Mouse (Mus musculus) midbrain, embryonic 13.5 days (tissue): ENCODE measurements around the gene Lrrc23. TPM values are rescaled to one million over a fixed set of nuclear protein-coding genes. Genes with fewer than 3 reads are reported as not detected.

Source experiments
- ATAC-seq: fragments of 200-750 bp; cut with Nextera tagmentation; 2 replicates; pipeline ENCODE4 v1.8.0; 2017; ENCODE audit warnings: mild to moderate bottlenecking, moderate TSS enrichment, moderate library complexity
- H3K27ac ChIP-seq: fragments of 300-500 bp; sonication (generic); 2 replicates; pipeline ENCODE4 v1.5.1; 2015; ENCODE audit warnings: inconsistent platforms, mild to moderate bottlenecking, moderate library complexity
- H3K27me3 ChIP-seq: fragments of 300-500 bp; sonication (generic); 2 replicates; pipeline ENCODE4 v1.6.1; 2015; ENCODE audit warnings: mild to moderate bottlenecking, inconsistent platforms
- H3K36me3 ChIP-seq: fragments of 300-500 bp; sonication (generic); 2 replicates; pipeline ENCODE4 v1.6.1; 2015; ENCODE audit warnings: mild to moderate bottlenecking, inconsistent platforms
- H3K4me1 ChIP-seq: fragments of 300-500 bp; sonication (generic); replicated peaks from 2 replicates; pipeline ENCODE4 v1.6.1; 2015; ENCODE audit warnings: inconsistent platforms
- H3K4me2 ChIP-seq: fragments of 300-500 bp; sonication (generic); replicated peaks from 2 replicates; pipeline ENCODE4 v1.6.1; 2015; ENCODE audit warnings: moderate library complexity, mild to moderate bottlenecking, inconsistent platforms
- H3K4me3 ChIP-seq: fragments of 300-500 bp; sonication (generic); replicated peaks from 2 replicates; pipeline ENCODE4 v1.5.1; 2015; ENCODE audit warnings: mild to moderate bottlenecking, inconsistent platforms
- H3K9ac ChIP-seq: fragments of 300-500 bp; sonication (generic); replicated peaks from 2 replicates; pipeline ENCODE4 v1.6.1; 2015; ENCODE audit warnings: mild to moderate bottlenecking, inconsistent platforms
- H3K9me3 ChIP-seq: fragments of 300-500 bp; sonication (generic); 2 replicates; pipeline ENCODE4 v1.6.1; 2016; ENCODE audit warnings: mild to moderate bottlenecking, inconsistent platforms
- WGBS: fragments of 180-500 bp; shearing (Covaris S2); methylation state at CpG from one replicate; pipeline ENCODE4 v1.1.7; 2015; 5-methylcytosine and 5-hydroxymethylcytosine counted together
- polyA plus RNA-seq: library from polyadenylated mRNA; unstranded; fragments of >200 nt; fragmentation: Nextera tagmentation; extraction: Ambion mirVana; gene quantifications from 2 replicates; pipeline ENCODE4 v1.2.1, GENCODE M21; 2015

Lrrc23 gene
- polyA plus RNA-seq, 1 experiment from 2014 or later = 4.3 TPM

DNA sequence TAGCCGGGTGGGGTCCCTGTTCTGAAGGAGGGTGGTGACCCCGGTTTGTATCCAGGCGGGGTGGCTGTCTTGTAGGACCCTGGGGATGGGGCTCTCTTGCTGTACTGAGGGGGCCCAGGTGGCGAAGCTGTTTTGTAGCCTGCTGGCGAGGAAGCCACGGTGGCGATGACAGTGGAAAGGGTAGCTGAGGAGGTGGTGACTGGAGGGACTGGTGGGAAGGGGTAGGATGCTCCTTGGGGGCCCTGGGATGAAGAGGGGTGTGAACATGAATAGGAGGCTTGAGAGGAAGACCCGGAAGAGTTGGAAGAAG, 33.3 kb downstream of the Lrrc23 start:
- WGBS = 12% methylated on average over 8 of the region's 8 CpGs
- H3K27me3 ChIP-seq = no peaks in the 10 kb centered on the region
- H3K9ac ChIP-seq = peak overlapping the region; percentile 80
- H3K4me1 ChIP-seq = peaks cover 29% of the 10 kb centered on the region
- H3K4me3 ChIP-seq = peak overlapping the region; percentile 50
- H3K9me3 ChIP-seq = no peaks in the 10 kb centered on the region
- peak overlapping the region; percentile 93 for H3K27ac ChIP-seq
- H3K4me2 ChIP-seq = peak overlapping the region; percentile 97
- ATAC-seq = peak; percentile 18; the same call in 1 of the 2 replicates
- H3K36me3 ChIP-seq = peaks cover 59% of the 10 kb centered on the region

DNA sequence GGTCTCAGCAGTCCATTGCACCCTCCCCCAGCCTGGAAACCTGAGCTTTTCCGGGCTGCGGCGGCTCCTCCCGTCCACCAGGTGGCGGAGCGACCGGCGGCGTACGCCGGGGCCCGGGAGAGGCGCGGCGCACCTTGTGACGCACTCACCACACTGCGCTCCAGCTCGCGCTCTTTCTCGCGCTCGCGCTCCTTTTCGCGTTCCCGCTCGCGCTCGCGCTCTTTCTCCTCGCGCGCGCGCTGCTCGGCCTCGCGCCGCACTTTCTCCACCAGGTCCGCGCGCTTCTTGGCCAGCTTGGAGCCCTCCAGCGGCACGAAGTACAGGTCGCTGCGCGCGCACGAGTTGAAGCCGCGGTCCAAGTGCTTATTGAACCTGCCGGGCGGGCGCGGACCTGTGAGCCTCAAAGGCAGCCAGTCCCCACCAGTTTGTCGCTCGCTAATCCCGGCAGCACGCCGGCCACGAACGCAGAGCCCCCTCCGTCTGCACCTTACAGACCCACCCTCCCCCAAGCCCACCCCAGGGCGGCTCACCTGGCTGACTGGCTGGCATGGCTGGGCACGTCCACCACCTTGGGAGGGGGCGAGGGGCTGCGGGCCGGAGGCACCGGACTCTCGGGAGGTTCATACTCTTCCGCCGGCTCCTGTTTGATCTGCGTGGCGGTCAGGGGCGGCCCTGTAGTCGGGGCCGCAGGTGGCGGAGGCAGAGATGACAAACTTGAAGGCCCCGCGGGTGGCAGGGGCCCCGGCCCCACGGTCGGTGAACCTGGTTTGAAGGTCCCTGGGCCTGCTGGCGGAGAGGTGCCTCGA, 33.8 kb downstream of the Lrrc23 start:
- peak overlapping the region; percentile 50 for H3K4me3 ChIP-seq
- H3K36me3 ChIP-seq = peaks cover 59% of the 10 kb centered on the region

GRCm38 (mm10) chr6:124744755-124745321, 34.7 kb downstream of the Lrrc23 start:
- Histone ChIP-seq H3K27ac (peak overlapping the region; percentile 93), H3K9me3 (no peaks in the 10 kb centered on the region), H3K4me1 (peaks cover 33% of the 10 kb centered on the region), H3K4me3 (peak overlapping the region; percentile 50), H3K36me3 (peaks cover 59% of the 10 kb centered on the region), H3K27me3 (no peaks in the 10 kb centered on the region), H3K4me2 (peak overlapping the region; percentile 97), H3K9ac (peak overlapping the region; percentile 80)
- no peak; the same call in 1 of the 2 replicates for ATAC-seq
- WGBS = 73% methylated on average over 26 of the region's 26 CpGs

More for the DNA sequence above, 33.8 kb downstream of the Lrrc23 start:
- peaks cover 29% of the 10 kb centered on the region for H3K4me1 ChIP-seq
- under 1% methylated on average over 85 of the region's 85 CpGs for WGBS
- peak overlapping the region; percentile 80 for H3K9ac ChIP-seq
- peak overlapping the region; percentile 93 for H3K27ac ChIP-seq
- peak; percentile 83 for ATAC-seq
- no peaks in the 10 kb centered on the region for H3K27me3 ChIP-seq
- peak overlapping the region; percentile 97 for H3K4me2 ChIP-seq
- H3K9me3 ChIP-seq = no peaks in the 10 kb centered on the region

DNA sequence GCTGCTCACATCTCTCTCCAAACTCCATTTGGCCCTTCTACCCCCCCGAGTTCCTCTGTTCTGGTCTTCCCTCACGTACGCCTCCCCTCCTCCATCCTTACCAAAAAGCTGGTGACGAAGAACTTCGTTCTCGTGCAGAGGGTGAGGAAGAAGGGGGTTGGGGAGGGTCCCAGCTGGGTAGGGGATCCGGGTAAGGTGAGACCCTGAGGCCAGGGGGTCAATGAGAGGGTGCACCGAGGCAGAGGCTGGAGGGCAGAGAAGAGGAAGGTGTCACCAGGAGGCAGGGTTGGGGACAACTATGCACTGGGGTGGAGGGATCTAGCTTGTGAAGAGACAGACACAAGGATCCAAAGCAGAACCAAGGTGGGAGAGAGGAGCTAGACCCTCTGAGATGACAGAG, 35.9 kb downstream of the Lrrc23 start:
- ATAC-seq = no peak
- Histone ChIP-seq H3K27me3 (no peaks in the 10 kb centered on the region), H3K27ac (no peak overlapping the region), H3K4me1 (peaks cover 45% of the 10 kb centered on the region), H3K36me3 (peaks cover 54% of the 10 kb centered on the region), H3K4me3 (no peak overlapping the region), H3K9me3 (no peaks in the 10 kb centered on the region), H3K9ac (no peak overlapping the region), H3K4me2 (no peak overlapping the region)
- WGBS = 93% methylated on average over 8 of the region's 8 CpGs

DNA sequence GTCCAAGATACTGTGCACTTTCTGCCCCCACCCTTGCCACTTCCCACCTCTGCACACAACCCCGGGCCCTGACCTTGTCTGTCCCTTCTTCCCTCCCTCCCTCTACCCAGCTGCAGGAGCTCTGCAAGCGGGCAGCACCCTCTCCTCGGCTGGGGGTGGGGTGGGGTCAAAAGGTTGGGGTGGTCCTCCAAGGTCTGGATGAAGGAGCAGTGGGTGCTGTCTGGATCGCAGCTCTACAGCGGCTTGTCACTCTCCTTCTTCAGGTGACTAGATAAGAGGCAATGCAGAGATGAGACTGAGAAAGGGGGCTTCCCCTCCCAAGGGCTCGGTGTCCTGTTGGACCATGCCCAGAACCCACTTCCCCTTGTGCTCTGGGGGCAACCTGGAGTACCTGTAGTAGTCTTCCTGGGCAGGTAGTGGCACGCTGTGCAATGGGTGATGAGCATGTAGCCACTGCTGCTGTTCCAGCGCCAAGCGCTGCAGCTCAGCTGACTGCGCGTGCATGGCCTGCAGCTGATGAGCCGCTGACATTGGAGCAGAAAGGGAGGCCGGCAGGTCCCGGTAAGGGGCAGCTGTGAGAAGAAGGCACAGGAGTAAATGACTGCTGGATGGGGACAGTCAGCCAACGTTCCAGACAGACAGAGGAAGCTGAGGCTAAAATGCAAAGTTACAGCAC, 36.5 kb downstream of the Lrrc23 start:
- 93% methylated on average over 15 of the region's 15 CpGs for WGBS
- Histone ChIP-seq H3K9ac (peak overlapping the region; percentile 33; the same call in 1 of the 2 replicates), H3K4me1 (peaks cover 51% of the 10 kb centered on the region)

GRCm38 (mm10) chr6:124741842-124742241, 37.7 kb downstream of the Lrrc23 start:
- no peak for ATAC-seq
- no peaks in the 10 kb centered on the region for H3K27me3 ChIP-seq
- 70% methylated on average over 3 of the region's 3 CpGs for WGBS
- H3K4me2 ChIP-seq = peak overlapping the region; percentile 78
- H3K9me3 ChIP-seq = no peaks in the 10 kb centered on the region
- peak overlapping the region; percentile 100 for H3K27ac ChIP-seq
- H3K4me1 ChIP-seq = peaks cover 47% of the 10 kb centered on the region
- H3K4me3 ChIP-seq = peak overlapping the region; percentile 67
- peak overlapping the region; percentile 97 for H3K9ac ChIP-seq
- H3K36me3 ChIP-seq = peaks cover 36% of the 10 kb centered on the region

More for the DNA sequence above, 36.5 kb downstream of the Lrrc23 start:
- H3K4me3 ChIP-seq = no peak overlapping the region
- H3K9me3 ChIP-seq = no peaks in the 10 kb centered on the region
- no peak overlapping the region for H3K4me2 ChIP-seq
- no peaks in the 10 kb centered on the region for H3K27me3 ChIP-seq
- no peak overlapping the region for H3K27ac ChIP-seq
- no peak for ATAC-seq
- peaks cover 47% of the 10 kb centered on the region for H3K36me3 ChIP-seq

- WGBS = under 1% methylated on average over 41 of the region's 41 CpGs
- H3K9me3 ChIP-seq = no peaks in the 10 kb centered on the region
- peak within 1 kb of the TSS; percentile 67 for H3K4me3 ChIP-seq
- H3K9ac ChIP-seq = peak within 1 kb of the TSS; percentile 97
- H3K27me3 ChIP-seq = no peaks in the 10 kb centered on the region
- H3K36me3 ChIP-seq = peaks cover 32% of the 10 kb centered on the region
- H3K27ac ChIP-seq = peak within 1 kb of the TSS; percentile 100
- ATAC-seq = peak; percentile 79
- H3K4me1 ChIP-seq = peaks cover 40% of the 10 kb centered on the region
- peak within 1 kb of the TSS; percentile 78 for H3K4me2 ChIP-seq
Measured at GRCm38 (mm10) chr6:124740888-124741761, 38.4 kb downstream of the Lrrc23 start, which contains the start of gene Grcc10. Grcc10 (minus strand) TSS chr6:124741374.

GRCm38 (mm10) chr6:124740211-124740887, 39.2 kb downstream of the Lrrc23 start:
- Histone ChIP-seq H3K4me2 (peak overlapping the region; percentile 78), H3K9me3 (no peaks in the 10 kb centered on the region), H3K27ac (peak overlapping the region; percentile 100), H3K9ac (peak overlapping the region; percentile 97), H3K4me1 (peaks cover 35% of the 10 kb centered on the region), H3K36me3 (peaks cover 32% of the 10 kb centered on the region), H3K27me3 (no peaks in the 10 kb centered on the region), H3K4me3 (peak overlapping the region; percentile 67)
- peak; percentile 38 for ATAC-seq
- under 1% methylated on average over 29 of the region's 29 CpGs for WGBS

DNA sequence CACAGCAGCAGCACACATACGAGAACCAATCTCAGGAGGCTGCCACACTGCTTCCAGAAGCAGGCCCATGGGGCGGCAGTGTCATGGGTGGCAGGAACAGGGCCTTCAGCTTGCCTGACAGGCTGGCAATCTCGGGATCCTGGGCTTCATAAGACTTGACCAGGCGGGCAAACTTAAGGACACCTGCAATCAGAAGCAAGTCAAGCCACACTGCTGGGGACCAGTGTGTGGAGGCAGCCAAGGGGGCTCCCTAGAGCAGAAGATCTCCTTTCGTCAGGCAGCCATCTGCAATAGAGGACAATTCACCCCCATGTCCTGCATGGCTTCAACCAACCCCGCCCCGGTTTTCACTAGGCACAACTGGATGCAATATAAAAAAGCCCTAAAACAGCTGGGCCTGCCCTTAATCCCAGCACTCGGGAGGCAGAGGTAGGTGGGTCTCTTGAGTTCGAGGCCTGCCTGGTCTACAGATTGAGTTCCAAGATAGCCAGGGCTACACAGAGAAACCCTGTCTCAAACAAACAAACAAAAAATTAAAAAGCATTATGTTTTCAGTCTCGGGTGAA, 40.2 kb downstream of the Lrrc23 start:
- Histone ChIP-seq H3K9me3 (no peaks in the 10 kb centered on the region), H3K36me3 (peaks cover 25% of the 10 kb centered on the region), H3K9ac (peak overlapping the region; percentile 41; the same call in 1 of the 2 replicates), H3K27ac (peak overlapping the region; percentile 100), H3K4me2 (peak overlapping the region; percentile 78), H3K4me1 (peaks cover 29% of the 10 kb centered on the region), H3K4me3 (no peak overlapping the region; the same call in 1 of the 2 replicates), H3K27me3 (no peaks in the 10 kb centered on the region)
- no peak for ATAC-seq
- WGBS = 91% methylated on average over 10 of the region's 10 CpGs

DNA sequence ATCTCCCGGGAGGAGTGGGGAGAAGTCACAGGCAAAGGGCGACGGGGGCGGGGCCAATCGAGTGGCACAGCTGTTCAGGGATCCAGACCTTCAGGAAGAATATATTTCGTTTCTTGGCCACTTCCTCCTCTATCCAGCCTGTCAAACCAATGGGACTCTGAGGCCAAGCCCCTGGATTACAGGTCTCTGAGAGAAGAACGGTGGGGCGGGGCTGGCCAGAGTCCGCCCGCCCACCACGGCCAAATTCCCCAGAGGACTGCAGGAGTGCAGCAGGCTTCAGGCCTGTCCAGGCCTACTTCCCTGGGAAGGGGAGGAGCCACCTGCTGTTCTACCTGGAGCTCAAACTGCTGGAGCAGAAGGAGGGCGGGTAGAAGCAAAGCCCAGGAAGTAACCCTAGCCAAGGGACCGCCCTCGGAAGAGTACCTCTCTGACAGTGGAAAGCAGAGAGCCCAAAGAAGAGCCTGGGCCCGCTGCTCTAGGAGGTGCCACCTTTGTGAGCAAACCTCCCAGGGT, 41.0 kb downstream of the Lrrc23 start, which contains the start of gene Ptpn6:
Gene Ptpn6 (minus strand): TSS at position 204 of the 513 bp plus-strand sequence.
- Histone ChIP-seq H3K9me3 (no peaks in the 10 kb centered on the region), H3K4me1 (peaks cover 29% of the 10 kb centered on the region), H3K4me3 (no peak within 1 kb of the TSS), H3K27me3 (no peaks in the 10 kb centered on the region), H3K9ac (peak within 1 kb of the TSS; percentile 41; the same call in 1 of the 2 replicates), H3K4me2 (peak within 1 kb of the TSS; percentile 78; the same call in 1 of the 2 replicates), H3K27ac (peak within 1 kb of the TSS; percentile 100), H3K36me3 (peaks cover 18% of the 10 kb centered on the region)
- no peak for ATAC-seq
- 28% methylated on average over 15 of the region's 15 CpGs for WGBS
